Mouse (Mus musculus) lung, postnatal 10 days (tissue): ENCODE data around the gene Acpp.

Source experiments
- DNase-seq: peaks from one replicate; pipeline ENCODE4 v3.0.0; 2021

The Acpp gene

GRCm38 (mm10) chr9:104247307-104247987 lies 90.1 kb downstream of the Acpp start:
- DNase-seq = no peak

- DNase-seq = no peak
Observed at GRCm38 (mm10) chr9:104243799-104244466, 93.6 kb downstream of the Acpp start.

DNA sequence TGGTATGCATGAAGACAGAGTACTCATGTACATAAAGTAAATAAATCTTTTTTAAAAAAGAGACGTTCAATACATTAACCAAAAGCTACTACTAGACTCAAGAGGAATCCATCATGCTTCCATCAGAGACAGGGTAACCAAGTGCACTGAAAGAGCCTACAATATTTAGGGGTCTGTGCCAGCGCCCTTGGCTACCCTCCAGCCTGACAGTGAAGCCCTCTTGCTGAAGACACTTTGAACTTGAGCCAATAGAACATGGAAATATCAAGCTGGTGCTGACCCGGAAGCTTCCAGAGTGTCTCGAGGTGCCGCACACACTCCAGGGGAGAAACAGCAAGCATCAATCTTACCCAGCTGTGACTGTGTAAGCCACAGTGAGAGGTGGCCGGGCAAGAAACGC lies 97.4 kb downstream of the Acpp start:
- DNase-seq = peak; percentile 27

DNA sequence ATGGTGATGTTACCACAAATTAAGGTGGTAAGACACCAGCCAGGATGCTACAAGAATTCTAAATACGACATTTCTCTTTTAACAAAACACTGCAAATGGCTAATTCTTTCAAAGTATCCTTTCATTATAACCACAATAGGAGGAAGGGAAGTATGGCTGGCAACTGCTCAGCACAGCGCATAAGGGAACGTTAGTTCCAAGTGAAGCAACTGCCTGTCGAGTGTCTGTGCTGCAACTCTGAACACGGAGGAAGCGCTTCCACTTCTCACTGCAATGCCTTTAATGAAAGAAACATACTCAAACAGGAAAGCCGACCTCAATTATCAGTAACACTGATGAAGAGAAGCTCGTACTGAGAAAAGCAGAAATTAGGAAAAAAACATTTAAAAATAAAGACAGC lies 98.5 kb downstream of the Acpp start:
- no peak for DNase-seq
